Comparison of ENCODE assay signal across 15 mouse cellular contexts in the genomic region with DNA sequence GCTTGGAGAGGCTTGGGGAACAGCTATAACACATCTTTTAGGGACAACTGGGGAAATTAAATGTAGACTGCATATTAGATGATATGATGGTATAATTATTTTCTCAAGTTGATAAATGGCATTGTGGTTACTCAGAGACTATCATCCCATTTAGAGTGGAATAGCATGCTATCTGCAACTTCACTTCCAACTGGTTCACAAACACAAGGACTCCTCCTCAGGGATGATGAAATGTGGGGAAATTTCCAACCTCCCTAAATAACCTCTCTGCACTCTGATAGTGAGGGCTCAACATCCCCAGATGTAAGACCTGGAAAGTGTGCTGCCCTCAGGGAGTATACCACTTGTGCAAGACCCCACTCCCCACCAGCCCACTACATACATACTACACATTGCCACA.
"Had no signal": no experiment of that assay in that cellular context is flagged by ENCODE, and none has a peak within 500 bp of the region (broad histone marks: within the 10 kb centered on the region; RNA-seq: fewer than 3 reads in every experiment).

No protein-coding gene starts in this region.

- ATAC-seq: midbrain, embryonic 13.5 days had no signal

- H3K4me1 ChIP-seq: lung, embryonic 15.5 days; midbrain, embryonic 13.5 days; neural tube, embryonic 12.5 days had no signal

- H3K27ac ChIP-seq: kidney, postnatal 0 days; limb, embryonic 12.5 days; lung, embryonic 15.5 days; midbrain, embryonic 13.5 days; neural tube, embryonic 12.5 days had no signal

- H3K27me3 ChIP-seq: limb, embryonic 12.5 days; lung, embryonic 15.5 days; midbrain, embryonic 13.5 days; neural tube, embryonic 12.5 days had no signal

- H3K4me2 ChIP-seq: limb, embryonic 12.5 days; lung, embryonic 15.5 days; midbrain, embryonic 13.5 days; neural tube, embryonic 12.5 days had no signal

- H3K9ac ChIP-seq: limb, embryonic 12.5 days; lung, embryonic 15.5 days; midbrain, embryonic 13.5 days; neural tube, embryonic 12.5 days had no signal

- DNase-seq: kidney, adult 9 months; kidney, postnatal 36 days; layer of hippocampus, adult 9-11 months; liver; lung, postnatal 14 days; retina, postnatal 1 day; right cerebral cortex, postnatal 4 days; spleen, adult 18-20 months; thymus, adult 18-20 months; thymus, postnatal 14 days had no signal

- H3K4me3 ChIP-seq: limb, embryonic 12.5 days; lung, embryonic 15.5 days; midbrain, embryonic 13.5 days; neural tube, embryonic 12.5 days had no signal

- H3K36me3 ChIP-seq: lung, embryonic 15.5 days had no signal

- H3K9me3 ChIP-seq: limb, embryonic 12.5 days; lung, embryonic 15.5 days; midbrain, embryonic 13.5 days; neural tube, embryonic 12.5 days had no signal
